Mouse (Mus musculus) limb, embryonic 10.5 days (tissue): ENCODE measurements around the gene Dlx3. TPM values are rescaled to one million over a fixed set of nuclear protein-coding genes. Genes with fewer than 3 reads are reported as not detected.
A peak's percentile ranks its signal among the peaks of the same experiment; 100 is the strongest.

Experiments used
- DNase-seq: peaks from one replicate; pipeline ENCODE4 v3.0.0-alpha.2; 2017; ENCODE audit warnings: low spot score
- H3K27ac ChIP-seq: fragments of 300-500 bp; sonication (generic); 2 replicates; pipeline ENCODE4 v1.5.1; 2016; ENCODE audit warnings: mild to moderate bottlenecking
- H3K27me3 ChIP-seq: fragments of 300-500 bp; sonication (generic); 2 replicates; pipeline ENCODE4 v1.6.1; 2016; ENCODE audit warnings: low read depth, mild to moderate bottlenecking; ENCODE audit not compliant: poor library complexity, severe bottlenecking
- H3K36me3 ChIP-seq: fragments of 300-500 bp; sonication (generic); 2 replicates; pipeline ENCODE4 v1.6.1; 2016; ENCODE audit warnings: mild to moderate bottlenecking, moderate library complexity
- H3K4me1 ChIP-seq: fragments of 300-500 bp; sonication (generic); 2 replicates; pipeline ENCODE4 v1.6.1; 2016
- H3K4me3 ChIP-seq: fragments of 300-500 bp; sonication (generic); 2 replicates; pipeline ENCODE4 v1.5.1; 2016; ENCODE audit warnings: mild to moderate bottlenecking, moderate library complexity
- H3K9me3 ChIP-seq: fragments of 300-500 bp; sonication (generic); replicated peaks from 2 replicates; pipeline ENCODE4 v1.6.1; 2016; ENCODE audit warnings: mild to moderate bottlenecking
- WGBS: fragments of 180-500 bp; shearing (Covaris S2); methylation state at CpG from one replicate; pipeline ENCODE4 v1.1.7; 2016; 5-methylcytosine and 5-hydroxymethylcytosine counted together
- polyA plus RNA-seq: library from polyadenylated mRNA; unstranded; fragments of >200 nt; fragmentation: Nextera tagmentation; extraction: Ambion mirVana; gene quantifications from 2 replicates; pipeline ENCODE4 v1.2.1, GENCODE M21; 2016

The Dlx3 gene
- polyA plus RNA-seq, 1 experiment from 2014 or later, result 6.9 TPM

- DNase-seq, result no peak
- Histone ChIP-seq H3K27ac (no peak overlapping the region), H3K9me3 (no peaks in the 10 kb centered on the region), H3K4me3 (no peak overlapping the region), H3K4me1 (peaks cover 59% of the 10 kb centered on the region), H3K27me3 (peaks cover 100% of the 10 kb centered on the region), H3K36me3 (no peaks in the 10 kb centered on the region)
- 14% methylated on average over 10 of the region's 10 CpGs for WGBS
Observed at GRCm38 (mm10) chr11:95142258-95142657, 22.3 kb downstream of the Dlx3 start.

- H3K9me3 ChIP-seq, result no peaks in the 10 kb centered on the region
- no peak overlapping the region for H3K27ac ChIP-seq
- WGBS, result 3% methylated on average over 39 of the region's 39 CpGs
- peaks cover 51% of the 10 kb centered on the region for H3K4me1 ChIP-seq
- H3K27me3 ChIP-seq, result peaks cover 100% of the 10 kb centered on the region
- H3K4me3 ChIP-seq, result peak overlapping the region; percentile 12
- no peaks in the 10 kb centered on the region for H3K36me3 ChIP-seq
- DNase-seq, result peak; percentile 71
Observed at GRCm38 (mm10) chr11:95142980-95143575, 23.2 kb downstream of the Dlx3 start.

- no peaks in the 10 kb centered on the region for H3K36me3 ChIP-seq
- H3K4me3 ChIP-seq, result no peak overlapping the region
- peaks cover 47% of the 10 kb centered on the region for H3K4me1 ChIP-seq
- WGBS, result 4% methylated on average over 4 of the region's 4 CpGs
- H3K27me3 ChIP-seq, result peaks cover 100% of the 10 kb centered on the region
- no peaks in the 10 kb centered on the region for H3K9me3 ChIP-seq
- H3K27ac ChIP-seq, result no peak overlapping the region
- no peak for DNase-seq
Observed at GRCm38 (mm10) chr11:95143663-95144062, 23.7 kb downstream of the Dlx3 start.

GRCm38 (mm10) chr11:95144091-95144945, 24.4 kb downstream of the Dlx3 start:
- Histone ChIP-seq H3K9me3 (no peaks in the 10 kb centered on the region), H3K4me1 (peaks cover 43% of the 10 kb centered on the region), H3K27me3 (peaks cover 100% of the 10 kb centered on the region), H3K36me3 (no peaks in the 10 kb centered on the region), H3K27ac (no peak overlapping the region), H3K4me3 (peak overlapping the region; percentile 56)
- 9% methylated on average over 9 of the region's 9 CpGs for WGBS
- no peak for DNase-seq

- peak overlapping the region; percentile 51; the same call in 1 of the 2 replicates for H3K27ac ChIP-seq
- H3K9me3 ChIP-seq, result no peaks in the 10 kb centered on the region
- under 1% methylated on average over 34 of the region's 34 CpGs for WGBS
- peaks cover 100% of the 10 kb centered on the region for H3K27me3 ChIP-seq
- H3K4me3 ChIP-seq, result peak overlapping the region; percentile 56
- no peaks in the 10 kb centered on the region for H3K36me3 ChIP-seq
- peak; percentile 66 for DNase-seq
- peaks cover 42% of the 10 kb centered on the region for H3K4me1 ChIP-seq
Observed at GRCm38 (mm10) chr11:95144946-95145483, 25.1 kb downstream of the Dlx3 start.

GRCm38 (mm10) chr11:95145851-95146403, 26.0 kb downstream of the Dlx3 start, which contains the start of gene Dlx4:
Gene Dlx4 (minus strand): TSS chr11:95146263.
- under 1% methylated on average over 48 of the region's 48 CpGs for WGBS
- Histone ChIP-seq H3K27ac (peak within 1 kb of the TSS; percentile 69), H3K36me3 (no peaks in the 10 kb centered on the region), H3K9me3 (no peaks in the 10 kb centered on the region), H3K4me3 (peak within 1 kb of the TSS; percentile 56), H3K4me1 (peaks cover 51% of the 10 kb centered on the region), H3K27me3 (peaks cover 100% of the 10 kb centered on the region)
- peak; percentile 75 for DNase-seq

GRCm38 (mm10) chr11:95148754-95149153, 28.8 kb downstream of the Dlx3 start:
- Histone ChIP-seq H3K9me3 (no peaks in the 10 kb centered on the region), H3K4me1 (peaks cover 39% of the 10 kb centered on the region), H3K27me3 (peaks cover 100% of the 10 kb centered on the region), H3K27ac (no peak overlapping the region), H3K4me3 (no peak overlapping the region), H3K36me3 (no peaks in the 10 kb centered on the region)
- DNase-seq, result peak; percentile 51
- whole genome bisulfite sequencing, result 3% methylated on average over 9 of the region's 9 CpGs

GRCm38 (mm10) chr11:95149462-95150268, 29.7 kb downstream of the Dlx3 start:
- Histone ChIP-seq H3K9me3 (no peaks in the 10 kb centered on the region), H3K4me3 (no peak overlapping the region), H3K4me1 (peaks cover 36% of the 10 kb centered on the region), H3K27ac (no peak overlapping the region), H3K27me3 (peaks cover 99% of the 10 kb centered on the region), H3K36me3 (no peaks in the 10 kb centered on the region)
- DNase-seq, result peak; percentile 55
- WGBS, result 2% methylated on average over 27 of the region's 27 CpGs

- peak overlapping the region; percentile 23; the same call in 1 of the 2 replicates for H3K4me3 ChIP-seq
Observed at GRCm38 (mm10) chr11:95150269-95151049, 30.5 kb downstream of the Dlx3 start.

GRCm38 (mm10) chr11:95153116-95153515, 33.2 kb downstream of the Dlx3 start:
- Histone ChIP-seq H3K4me1 (peaks cover 20% of the 10 kb centered on the region), H3K4me3 (no peak overlapping the region), H3K27me3 (peaks cover 81% of the 10 kb centered on the region), H3K36me3 (no peaks in the 10 kb centered on the region), H3K9me3 (no peaks in the 10 kb centered on the region), H3K27ac (no peak overlapping the region)
- no peak for DNase-seq
- WGBS, result 44% methylated on average over 5 of the region's 5 CpGs

More at GRCm38 (mm10) chr11:95150269-95151049, 30.5 kb downstream of the Dlx3 start:
- H3K27me3 ChIP-seq, result peaks cover 98% of the 10 kb centered on the region
- 2% methylated on average over 33 of the region's 33 CpGs for WGBS
- peak; percentile 68 for DNase-seq
- H3K36me3 ChIP-seq, result no peaks in the 10 kb centered on the region
- H3K9me3 ChIP-seq, result no peaks in the 10 kb centered on the region
- no peak overlapping the region for H3K27ac ChIP-seq
- H3K4me1 ChIP-seq, result peaks cover 28% of the 10 kb centered on the region

GRCm38 (mm10) chr11:95153681-95154080, 33.8 kb downstream of the Dlx3 start:
- DNase-seq, result no peak
- no peak overlapping the region for H3K27ac ChIP-seq
- H3K27me3 ChIP-seq, result peaks cover 80% of the 10 kb centered on the region
- WGBS, result 82% methylated on average over 5 of the region's 5 CpGs
- no peak overlapping the region for H3K4me3 ChIP-seq
- no peaks in the 10 kb centered on the region for H3K36me3 ChIP-seq
- H3K4me1 ChIP-seq, result peaks cover 18% of the 10 kb centered on the region
- no peaks in the 10 kb centered on the region for H3K9me3 ChIP-seq
